Mouse (Mus musculus) hindbrain, postnatal 0 days (tissue): ENCODE measurements around the gene Ptprg. TPM values are rescaled to one million over a fixed set of nuclear protein-coding genes. Genes with fewer than 3 reads are reported as not detected.
A peak's percentile ranks its signal among the peaks of the same experiment; 100 is the strongest.

Experiments
- ATAC-seq: fragments of 200-750 bp; cut with Nextera tagmentation; 2 replicates; pipeline ENCODE4 v1.8.0; 2017; ENCODE audit warnings: mild to moderate bottlenecking, moderate TSS enrichment, moderate library complexity
- DNase-seq: peaks from one replicate; pipeline ENCODE4 v3.0.0-alpha.2; 2015; ENCODE audit warnings: low spot score
- H3K27ac ChIP-seq: fragments of 300-500 bp; sonication (generic); 2 replicates; pipeline ENCODE4 v1.5.1; 2014; ENCODE audit warnings: mild to moderate bottlenecking
- H3K27me3 ChIP-seq: fragments of 300-500 bp; sonication (generic); 2 replicates; pipeline ENCODE4 v1.6.1; 2014; ENCODE audit warnings: low read length, mixed read lengths; ENCODE audit not compliant: insufficient read depth
- H3K36me3 ChIP-seq: fragments of 300-500 bp; sonication (generic); 2 replicates; pipeline ENCODE4 v1.6.1; 2014; ENCODE audit warnings: low read length, mixed read lengths; ENCODE audit not compliant: insufficient read depth
- H3K4me1 ChIP-seq: fragments of 300-500 bp; sonication (generic); 2 replicates; pipeline ENCODE4 v1.6.1; 2014; ENCODE audit warnings: antibody characterized with exemption, low read length, mixed read lengths; ENCODE audit not compliant: insufficient read depth
- H3K4me2 ChIP-seq: fragments of 300-500 bp; sonication (generic); 2 replicates; pipeline ENCODE4 v1.6.1; 2014; ENCODE audit warnings: low read depth, mild to moderate bottlenecking, low read length, moderate library complexity, mixed read lengths
- H3K4me3 ChIP-seq: fragments of 300-500 bp; sonication (generic); 2 replicates; pipeline ENCODE4 v1.5.1; 2014; ENCODE audit warnings: low read length
- H3K9ac ChIP-seq: fragments of 300-500 bp; sonication (generic); replicated peaks from 2 replicates; pipeline ENCODE4 v1.6.1; 2014; ENCODE audit warnings: mild to moderate bottlenecking, low read length, moderate library complexity, mixed read lengths
- H3K9me3 ChIP-seq: fragments of 300-500 bp; sonication (generic); 2 replicates; pipeline ENCODE4 v1.6.1; 2016; ENCODE audit warnings: low read length, mixed read lengths
- CTCF ChIP-seq: IDR thresholded peaks from 2 replicates; pipeline ENCODE4 v1.5.1; 2016; ENCODE audit warnings: antibody characterized with exemption, control low read depth, low read depth
- WGBS: fragments of 180-500 bp; shearing (Covaris S2); extraction: QIAGEN DNeasy Blood & Tissue Kit; methylation state at CpG from one replicate; pipeline ENCODE4 v1.1.7; 2014; 5-methylcytosine and 5-hydroxymethylcytosine counted together
- polyA plus RNA-seq: library from polyadenylated mRNA; unstranded; fragments of >200 nt; fragmentation: Nextera tagmentation; extraction: Ambion mirVana; gene quantifications from 2 replicates; pipeline ENCODE4 v1.2.1, GENCODE M21; 2015
- total RNA-seq: library from RNA; depleted of rRNA; stranded (reverse); fragments of >200 nt; gene quantifications from 2 replicates; pipeline ENCODE4 v1.2.3, GENCODE M21; 2014

Gene Ptprg
- total and polyA plus RNA-seq, 2 experiments from 2014 or later = 33.0 to 101 TPM

- ATAC-seq (no peak), DNase-seq (no peak)
- no peak for TF ChIP-seq CTCF
- 80% methylated on average over 6 of the region's 6 CpGs for WGBS
- Histone ChIP-seq H3K4me2 (no peak overlapping the region), H3K9me3 (no peaks in the 10 kb centered on the region), H3K4me1 (peaks cover 20% of the 10 kb centered on the region), H3K36me3 (no peaks in the 10 kb centered on the region), H3K4me3 (no peak overlapping the region), H3K9ac (no peak overlapping the region), H3K27me3 (no peaks in the 10 kb centered on the region), H3K27ac (no peak overlapping the region)
These were observed 134.8 kb downstream of the Ptprg start for GRCm38 (mm10) chr14:11688142-11688541.

- Histone ChIP-seq H3K27me3 (no peaks in the 10 kb centered on the region), H3K4me2 (no peak overlapping the region), H3K4me3 (no peak overlapping the region), H3K9me3 (no peaks in the 10 kb centered on the region), H3K4me1 (peaks cover 9% of the 10 kb centered on the region), H3K36me3 (no peaks in the 10 kb centered on the region), H3K9ac (no peak overlapping the region), H3K27ac (no peak overlapping the region)
- 71% methylated on average over 1 of the region's 1 CpGs for WGBS
- no peak for TF ChIP-seq CTCF
- ATAC-seq (no peak), DNase-seq (no peak)
These were observed 136.7 kb downstream of the Ptprg start for GRCm38 (mm10) chr14:11690066-11690465.

GRCm38 (mm10) chr14:11691531-11691930, 138.2 kb downstream of the Ptprg start:
- no peaks in the 10 kb centered on the region for H3K36me3 ChIP-seq
- no peak overlapping the region for H3K9ac ChIP-seq
- DNase-seq = no peak
- WGBS = 88% methylated on average over 3 of the region's 3 CpGs
- H3K4me2 ChIP-seq = no peak overlapping the region
- H3K4me1 ChIP-seq = peaks cover 9% of the 10 kb centered on the region
- H3K27me3 ChIP-seq = no peaks in the 10 kb centered on the region
- no peak overlapping the region for H3K27ac ChIP-seq
- ATAC-seq = no peak
- no peak overlapping the region for H3K4me3 ChIP-seq
- H3K9me3 ChIP-seq = no peaks in the 10 kb centered on the region
- no peak for TF ChIP-seq CTCF

- DNase-seq = no peak
- ATAC-seq = no peak
- Histone ChIP-seq H3K27me3 (no peaks in the 10 kb centered on the region), H3K4me1 (peaks cover 4% of the 10 kb centered on the region; the same call in 1 of the 2 replicates), H3K27ac (no peak overlapping the region), H3K9ac (no peak overlapping the region), H3K9me3 (no peaks in the 10 kb centered on the region), H3K36me3 (no peaks in the 10 kb centered on the region), H3K4me2 (no peak overlapping the region), H3K4me3 (no peak overlapping the region)
- no peak for TF ChIP-seq CTCF
- 80% methylated on average over 4 of the region's 4 CpGs for WGBS
These were observed 145.5 kb downstream of the Ptprg start for GRCm38 (mm10) chr14:11698880-11699279.

DNA sequence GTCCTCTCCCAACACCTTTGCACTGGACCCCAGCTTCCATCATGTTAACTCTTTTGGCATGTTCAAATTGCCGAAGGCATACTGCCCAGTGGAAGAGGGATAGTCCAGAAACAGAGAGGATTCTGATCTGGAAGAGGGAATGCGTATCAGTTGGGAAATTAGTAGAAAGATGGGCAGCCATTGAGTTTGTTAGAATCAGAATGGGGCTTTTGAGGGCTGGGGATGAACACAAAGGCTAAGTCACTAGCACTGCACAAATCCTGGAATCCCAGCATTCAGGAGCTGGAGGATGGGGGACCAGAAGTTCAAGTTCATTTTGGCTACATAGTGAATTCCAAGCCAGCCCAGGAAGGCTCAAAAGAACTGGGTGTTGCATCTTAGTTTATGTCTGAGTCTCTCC, 146.3 kb downstream of the Ptprg start:
- no peak for ATAC-seq
- Histone ChIP-seq H3K4me2 (no peak overlapping the region), H3K36me3 (no peaks in the 10 kb centered on the region), H3K4me3 (no peak overlapping the region), H3K9ac (no peak overlapping the region), H3K27me3 (no peaks in the 10 kb centered on the region), H3K9me3 (no peaks in the 10 kb centered on the region), H3K27ac (no peak overlapping the region), H3K4me1 (peaks cover 5% of the 10 kb centered on the region)
- 75% methylated on average over 2 of the region's 2 CpGs for WGBS
- DNase-seq = no peak
- no peak for TF ChIP-seq CTCF

- Histone ChIP-seq H3K4me3 (no peak overlapping the region), H3K27me3 (no peaks in the 10 kb centered on the region), H3K27ac (no peak overlapping the region), H3K4me2 (no peak overlapping the region), H3K9me3 (no peaks in the 10 kb centered on the region), H3K4me1 (peaks cover 10% of the 10 kb centered on the region), H3K36me3 (no peaks in the 10 kb centered on the region), H3K9ac (no peak overlapping the region)
- ATAC-seq (no peak), DNase-seq (no peak)
- 88% methylated on average over 9 of the region's 9 CpGs for WGBS
- no peak for TF ChIP-seq CTCF
These were observed 148.4 kb downstream of the Ptprg start for GRCm38 (mm10) chr14:11701516-11702249.

- no peak for TF ChIP-seq CTCF
- peaks cover 10% of the 10 kb centered on the region for H3K4me1 ChIP-seq
- no peak overlapping the region for H3K4me3 ChIP-seq
- no peak for DNase-seq
- H3K4me2 ChIP-seq = no peak overlapping the region
- H3K9ac ChIP-seq = no peak overlapping the region
- 74% methylated on average over 11 of the region's 11 CpGs for WGBS
- no peak overlapping the region for H3K27ac ChIP-seq
- 0 out of 2 replicates have a peak, but pooled peaks have one; percentile 33 for ATAC-seq
- no peaks in the 10 kb centered on the region for H3K36me3 ChIP-seq
- no peaks in the 10 kb centered on the region for H3K27me3 ChIP-seq
- no peaks in the 10 kb centered on the region for H3K9me3 ChIP-seq
These were observed 149.6 kb downstream of the Ptprg start for GRCm38 (mm10) chr14:11702770-11703477.
